Mouse (Mus musculus) B cell, adult 62 days (primary cell): ENCODE measurements around the gene Reg3b. TPM values are rescaled to one million over a fixed set of nuclear protein-coding genes. Genes with fewer than 3 reads are reported as not detected.

Experiments
- total RNA-seq: library from RNA; stranded (reverse); gene quantifications from 4 replicates; pipeline ENCODE4 v1.2.4, GENCODE M21; 2023

Reg3b gene
- not detected in 4 replicates for total RNA-seq

DNA sequence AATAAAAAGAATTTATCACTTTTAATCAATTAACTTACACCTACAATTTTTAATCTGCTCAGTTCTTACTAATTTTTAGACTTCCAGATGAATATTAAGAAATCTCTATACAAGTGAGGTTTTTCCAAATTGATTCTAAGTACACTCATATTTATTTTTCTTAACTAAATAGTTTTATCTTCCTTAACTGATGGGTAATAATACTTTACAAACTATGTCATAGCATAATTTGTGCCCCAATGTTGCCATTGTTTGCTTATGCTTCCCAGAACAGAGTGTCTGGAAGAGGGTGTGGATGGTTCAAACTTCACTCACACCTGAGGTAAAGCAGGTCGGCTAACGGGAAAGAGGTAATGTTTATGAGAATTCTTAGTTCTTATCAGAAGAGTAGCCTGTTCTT, at the start of gene Reg3b:
Reg3b (plus strand) TSS at position 301 of the 400 bp plus-strand sequence.

DNA sequence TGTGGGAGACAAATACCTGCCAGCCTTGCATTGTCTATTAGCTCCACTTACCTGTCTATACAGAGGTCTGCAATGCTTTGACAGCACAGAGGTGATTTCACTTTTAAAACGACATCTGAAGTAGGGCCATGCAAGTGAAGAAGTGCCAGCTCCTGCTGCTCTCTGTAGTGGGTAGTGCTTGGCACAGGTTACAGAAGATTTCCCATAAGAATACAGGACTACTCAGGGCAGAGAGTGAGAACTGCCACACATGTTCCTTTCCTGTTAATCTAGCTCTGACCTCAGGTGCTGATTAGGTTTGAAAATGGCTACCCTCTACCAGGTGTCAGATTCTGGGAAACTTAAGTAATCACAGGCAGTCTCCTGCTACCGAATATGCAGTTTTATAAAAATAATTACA, 8.3 kb downstream of the Reg3b start, which contains the start of gene Reg3d:
Reg3d (minus strand) TSS at position 101 of the 400 bp plus-strand sequence.

DNA sequence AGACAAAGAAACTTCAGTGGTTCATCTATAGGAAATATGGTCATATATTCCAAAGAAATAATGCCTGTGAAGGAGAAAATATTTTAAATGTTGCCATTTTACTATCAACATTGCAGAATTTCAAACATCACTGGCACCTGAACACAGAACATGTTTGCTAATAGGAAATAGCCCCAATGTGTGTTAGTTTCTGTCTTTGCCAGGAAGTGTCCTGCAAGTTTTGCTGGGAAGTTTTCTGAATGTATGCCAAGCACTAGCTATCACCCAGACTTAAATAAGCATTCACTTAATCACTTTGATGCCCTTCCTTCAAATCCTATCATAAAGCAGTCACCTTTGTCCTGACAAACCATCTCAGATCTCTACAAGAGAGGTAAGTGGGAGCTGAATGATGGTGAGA, 10.0 kb downstream of the Reg3b start, which contains the start of gene Reg3a:
Reg3a (plus strand) TSS at position 301 of the 400 bp plus-strand sequence.

DNA sequence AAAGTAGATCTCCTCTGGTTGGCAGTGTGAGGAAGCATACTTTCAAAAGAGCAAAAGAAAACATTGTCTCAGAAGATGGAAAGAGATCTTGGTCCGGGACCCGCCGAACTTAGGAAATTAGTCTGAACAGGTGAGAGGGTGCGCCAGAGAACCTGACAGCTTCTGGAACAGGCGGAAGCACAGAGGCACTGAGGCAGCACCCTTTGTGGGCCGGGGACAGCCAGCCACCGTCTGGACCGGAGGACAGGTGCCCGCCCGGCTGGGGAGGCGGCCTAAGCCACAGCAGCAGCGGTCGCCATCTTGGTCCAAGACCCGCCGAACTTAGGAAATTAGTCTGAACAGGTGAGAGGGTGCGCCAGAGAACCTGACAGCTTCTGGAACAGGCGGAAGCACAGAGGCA, 24.9 kb downstream of the Reg3b start, which contains the start of gene Reg2:
Reg2 (plus strand) TSS at position 301 of the 400 bp plus-strand sequence.

DNA sequence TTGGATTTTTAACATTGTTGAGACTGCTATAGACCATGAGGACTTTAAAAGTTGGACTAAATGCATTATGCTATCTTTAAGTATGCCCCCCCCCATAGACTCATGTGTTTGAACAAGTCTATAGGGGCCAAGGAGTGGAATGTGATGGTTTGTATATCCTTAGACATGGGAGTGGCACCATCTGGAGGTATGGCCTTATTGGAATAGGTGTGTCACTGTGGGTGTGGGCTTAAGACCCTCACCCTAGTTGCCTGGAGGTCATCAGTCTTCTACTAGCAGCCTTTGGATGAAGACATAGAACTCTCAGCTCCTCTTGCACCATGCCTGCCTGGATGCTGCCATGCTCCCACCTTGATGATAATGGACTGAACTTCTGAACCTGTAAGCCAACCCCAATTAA, 52.0 kb downstream of the Reg3b start, which contains the start of gene Reg1:
Reg1 (plus strand) TSS at position 301 of the 400 bp plus-strand sequence.

Other genes with a start within 250 kb of the Reg3b start
- not detected in 4 replicates for gene Reg3d, start 8.2 kb downstream of the Reg3b start, total RNA-seq
- gene Reg3a, start 10.1 kb downstream of the Reg3b start, total RNA-seq, result not detected in 4 replicates
- gene Reg2, start 25.0 kb downstream of the Reg3b start, total RNA-seq, result not detected in 4 replicates
- not detected in 4 replicates for gene Reg1, start 52.1 kb downstream of the Reg3b start, total RNA-seq
- gene Reg3g, start 98.2 kb downstream of the Reg3b start, total RNA-seq, result not detected in 4 replicates